Mouse (Mus musculus) common myeloid progenitor, adult 5-6 weeks (primary cell): ENCODE results near the gene Ankrd10. TPM values are rescaled to one million over a fixed set of nuclear protein-coding genes. Genes with fewer than 3 reads are reported as not detected.
"Not testable (repeated sequence)": the region's sequence is repeated elsewhere in the genome, so short reads cannot be mapped to it uniquely, and the experiment has no call there.

Source experiments
- ATAC-seq: replicated peaks from 2 replicates; pipeline ENCODE4 v1.8.0; 2016; ENCODE audit warnings: low read depth, mild to moderate bottlenecking, moderate TSS enrichment, inconsistent platforms; ENCODE audit not compliant: poor library complexity, severe bottlenecking
- total RNA-seq: library from RNA; stranded (forward); fragments of 200-1000, 187-1606 nt; gene quantifications from 2 replicates; pipeline ENCODE4 v1.2.3, GENCODE M21; 2017

The Ankrd10 gene
- total RNA-seq, 1 experiment from 2014 or later: 85.5 TPM

GRCm38 (mm10) chr8:11616294-11616693, 19.3 kb downstream of the Ankrd10 start:
- peak; percentile 96 for ATAC-seq

GRCm38 (mm10) chr8:11614126-11614835, 21.3 kb downstream of the Ankrd10 start:
- no peak for ATAC-seq

- ATAC-seq: no peak
Observed at GRCm38 (mm10) chr8:11608848-11609247, 26.7 kb downstream of the Ankrd10 start.

- peak; percentile 88 for ATAC-seq
Observed at GRCm38 (mm10) chr8:11602006-11602680, 33.4 kb downstream of the Ankrd10 start.

GRCm38 (mm10) chr8:11600301-11600951, 35.1 kb downstream of the Ankrd10 start:
- peak; percentile 50 for ATAC-seq

GRCm38 (mm10) chr8:11593222-11593884, 42.2 kb downstream of the Ankrd10 start:
- ATAC-seq: no peak

GRCm38 (mm10) chr8:11592296-11592695, 43.3 kb downstream of the Ankrd10 start:
- peak; percentile 98 for ATAC-seq

- ATAC-seq: no peak
Observed at GRCm38 (mm10) chr8:11591837-11592236, 43.7 kb downstream of the Ankrd10 start.

GRCm38 (mm10) chr8:11586374-11586745, 49.2 kb downstream of the Ankrd10 start:
- ATAC-seq: 0 out of 2 replicates have a peak, but pooled peaks have one; percentile 7

- ATAC-seq: peak; percentile 48
Observed at GRCm38 (mm10) chr8:11585513-11586373, 49.8 kb downstream of the Ankrd10 start.

GRCm38 (mm10) chr8:11575604-11576384, 59.8 kb downstream of the Ankrd10 start:
- peak; percentile 73 for ATAC-seq

GRCm38 (mm10) chr8:11574911-11575603, 60.5 kb downstream of the Ankrd10 start:
- ATAC-seq: peak; percentile 64

GRCm38 (mm10) chr8:11572428-11572827, 63.1 kb downstream of the Ankrd10 start:
- no peak for ATAC-seq

- no peak for ATAC-seq
Observed at GRCm38 (mm10) chr8:11571950-11572349, 63.6 kb downstream of the Ankrd10 start.

- no peak for ATAC-seq
Observed at GRCm38 (mm10) chr8:11570742-11571141, 64.8 kb downstream of the Ankrd10 start.

- ATAC-seq: no peak
Observed at GRCm38 (mm10) chr8:11569260-11570097, 66.1 kb downstream of the Ankrd10 start.

GRCm38 (mm10) chr8:11568193-11568592, 67.4 kb downstream of the Ankrd10 start:
- not testable (repeated sequence) for ATAC-seq
